Mouse (Mus musculus) liver, embryonic 14.5 days (tissue): ENCODE measurements around the gene Usp3. TPM values are rescaled to one million over a fixed set of nuclear protein-coding genes. Genes with fewer than 3 reads are reported as not detected.
A peak's percentile ranks its signal among the peaks of the same experiment; 100 is the strongest.

ENCODE experiments used
- ATAC-seq: fragments of 200-750 bp; cut with Nextera tagmentation; 2 replicates; pipeline ENCODE4 v1.8.0; 2017; ENCODE audit warnings: moderate number of reproducible peaks, mild to moderate bottlenecking, moderate library complexity; ENCODE audit not compliant: insufficient read depth
- DNase-seq, 3 experiments: peaks; one replicate each; pipeline ENCODE4 v3.0.0-alpha.2; 2012 to 2013; ENCODE audit warnings: low read depth in 3 of 3, low spot score in 3 of 3
- H3K27ac ChIP-seq: fragments of 300-500 bp; sonication (generic); 2 replicates; pipeline ENCODE4 v1.5.1; 2014; ENCODE audit warnings: moderate library complexity, mild to moderate bottlenecking, control low read depth, inconsistent platforms
- H3K27me3 ChIP-seq: fragments of 300-500 bp; sonication (generic); 2 replicates; pipeline ENCODE4 v1.6.1; 2014; ENCODE audit warnings: mild to moderate bottlenecking, low read length, moderate library complexity; ENCODE audit not compliant: control insufficient read depth, insufficient read depth
- H3K36me3 ChIP-seq: fragments of 300-500 bp; sonication (generic); replicated peaks from 2 replicates; pipeline ENCODE4 v1.6.1; 2014; ENCODE audit warnings: low read depth; ENCODE audit not compliant: control insufficient read depth, insufficient read depth
- H3K4me1 ChIP-seq, 2 experiments: fragments of 200-500 bp in 1 of 2; fragments of 300-500 bp in 1 of 2; sonication (generic) in 1 of 2; replicated peaks; 2 replicates each; pipeline ENCODE4 v1.6.1; 2012 to 2014; ENCODE audit warnings: antibody characterized with exemption in 1 of 2, inconsistent platforms in 1 of 2, low read length in 1 of 2; ENCODE audit not compliant: control insufficient read depth in 2 of 2, insufficient read depth in 2 of 2
- H3K4me2 ChIP-seq: fragments of 300-500 bp; sonication (generic); 2 replicates; pipeline ENCODE4 v1.6.1; 2014; ENCODE audit warnings: low read depth, mild to moderate bottlenecking, control low read depth, moderate library complexity
- H3K4me3 ChIP-seq, 2 experiments: fragments of 200-500 bp in 1 of 2; fragments of 300-500 bp in 1 of 2; sonication (generic) in 1 of 2; 2 replicates each; pipeline ENCODE4 v1.5.1; 2012 to 2014; ENCODE audit warnings: low read depth in 2 of 2, low read length in 2 of 2, mild to moderate bottlenecking in 2 of 2, control low read depth in 1 of 2, inconsistent platforms in 1 of 2, moderate library complexity in 1 of 2; ENCODE audit not compliant: insufficient read depth in 1 of 2
- H3K9ac ChIP-seq: fragments of 300-500 bp; sonication (generic); replicated peaks from 2 replicates; pipeline ENCODE4 v1.6.1; 2014; ENCODE audit warnings: mild to moderate bottlenecking, control low read depth, moderate library complexity
- H3K9me3 ChIP-seq: fragments of 300-500 bp; sonication (generic); 2 replicates; pipeline ENCODE4 v1.6.1; 2016; ENCODE audit warnings: low read length, mixed read lengths; ENCODE audit not compliant: control insufficient read depth
- CTCF ChIP-seq: IDR thresholded peaks from 2 replicates; pipeline ENCODE4 v1.5.1; 2016; ENCODE audit warnings: antibody characterized with exemption, low read depth, control low read depth
- EP300 ChIP-seq: IDR thresholded peaks from 2 replicates; pipeline ENCODE4 v1.6.1; 2016; ENCODE audit warnings: antibody characterized with exemption, low read depth
- WGBS: fragments of 180-500 bp; shearing (Covaris S2); extraction: QIAGEN DNeasy Blood & Tissue Kit; methylation state at CpG from one replicate; pipeline ENCODE4 v1.1.7; 2014; ENCODE audit not compliant: insufficient replicate concordance; 5-methylcytosine and 5-hydroxymethylcytosine counted together
- polyA plus RNA-seq, 2 experiments: library from polyadenylated mRNA; depleted of rRNA in 1 of 2; stranded (reverse) in 1 of 2; unstranded in 1 of 2; fragments of >200 nt; fragmentation: Nextera tagmentation in 1 of 2; extraction: Ambion mirVana in 1 of 2; gene quantifications; 2 replicates each; pipeline versions ENCODE4 v1.2.1 to v1.2.3; 2012 to 2014

Usp3 gene
- polyA plus RNA-seq, 2 experiments = 6.7 to 14.8 TPM

GRCm38 (mm10) chr9:66620055-66620454 is 27.1 kb upstream of the Usp3 start:
- Histone ChIP-seq H3K4me2 (peak overlapping the region; percentile 20; the same call in 1 of the 2 replicates), H3K9me3 (no peaks in the 10 kb centered on the region), H3K4me3 (no peak overlapping the region), H3K9ac (no peak overlapping the region), H3K27ac (no peak overlapping the region), H3K36me3 (no peaks in the 10 kb centered on the region), H3K4me1 (peaks cover 13 to 29% of the 10 kb centered on the region in 2 experiments), H3K27me3 (no peaks in the 10 kb centered on the region)
- TF ChIP-seq EP300 (no peak), CTCF (no peak)
- DNase-seq = no peak
- ATAC-seq = no peak
- 52% methylated on average over 1 of the region's 1 CpGs for WGBS

- no peaks in the 10 kb centered on the region for H3K27me3 ChIP-seq
- H3K36me3 ChIP-seq = no peaks in the 10 kb centered on the region
- no peak overlapping the region for H3K9ac ChIP-seq
- TF ChIP-seq CTCF (peak; percentile 30), EP300 (no peak)
- H3K4me2 ChIP-seq = no peak overlapping the region
- WGBS = 85% methylated on average over 2 of the region's 2 CpGs
- no peak overlapping the region for H3K27ac ChIP-seq
- no peaks in the 10 kb centered on the region for H3K9me3 ChIP-seq
- DNase-seq = no peak
- no peak overlapping the region for H3K4me3 ChIP-seq
- H3K4me1 ChIP-seq = peaks cover 13 to 22% of the 10 kb centered on the region in 2 experiments
- ATAC-seq = no peak
These were observed 24.9 kb upstream of the Usp3 start for GRCm38 (mm10) chr9:66617812-66618211.

GRCm38 (mm10) chr9:66616858-66617257 is 23.9 kb upstream of the Usp3 start:
- Histone ChIP-seq H3K4me1 (peaks cover 13 to 22% of the 10 kb centered on the region in 2 experiments), H3K4me2 (no peak overlapping the region), H3K27ac (no peak overlapping the region), H3K36me3 (no peaks in the 10 kb centered on the region), H3K4me3 (no peak overlapping the region), H3K9me3 (no peaks in the 10 kb centered on the region), H3K9ac (no peak overlapping the region), H3K27me3 (no peaks in the 10 kb centered on the region)
- ATAC-seq (no peak), DNase-seq (no peak)
- WGBS = 14% methylated on average over 4 of the region's 4 CpGs
- TF ChIP-seq EP300 = no peak
- TF ChIP-seq CTCF = no peak

- DNase-seq (no peak), ATAC-seq (no peak)
- Histone ChIP-seq H3K36me3 (no peaks in the 10 kb centered on the region), H3K4me1 (peaks cover 0 to 9% of the 10 kb centered on the region in 2 experiments; a peak in 2 of 4 replicates), H3K9me3 (no peaks in the 10 kb centered on the region), H3K27ac (no peak overlapping the region), H3K4me2 (no peak overlapping the region), H3K9ac (no peak overlapping the region), H3K27me3 (no peaks in the 10 kb centered on the region), H3K4me3 (no peak overlapping the region)
- WGBS = 36% methylated on average over 9 of the region's 9 CpGs
- TF ChIP-seq EP300 = no peak
- no peak for TF ChIP-seq CTCF
These were observed 22.2 kb upstream of the Usp3 start for GRCm38 (mm10) chr9:66615141-66615540.

GRCm38 (mm10) chr9:66614547-66614946 is 21.6 kb upstream of the Usp3 start:
- H3K27ac ChIP-seq = no peak overlapping the region
- ATAC-seq (no peak), DNase-seq (no peak)
- H3K9me3 ChIP-seq = no peaks in the 10 kb centered on the region
- H3K4me3 ChIP-seq = no peak overlapping the region
- H3K27me3 ChIP-seq = no peaks in the 10 kb centered on the region
- H3K4me2 ChIP-seq = no peak overlapping the region
- peaks cover 0 to 4% of the 10 kb centered on the region in 2 experiments; a peak in 1 of 4 replicates for H3K4me1 ChIP-seq
- H3K36me3 ChIP-seq = no peaks in the 10 kb centered on the region
- no peak for TF ChIP-seq EP300
- no peak for TF ChIP-seq CTCF
- 66% methylated on average over 7 of the region's 7 CpGs for WGBS
- H3K9ac ChIP-seq = no peak overlapping the region
